Mouse (Mus musculus) R1 (cell line): ENCODE data around the gene G6pc3.
A peak's percentile ranks its signal among the peaks of the same experiment; 100 is the strongest.
"Not testable (repeated sequence)": the region's sequence is repeated elsewhere in the genome, so short reads cannot be mapped to it uniquely, and the experiment has no call there.

Experiments used
- DNase-seq: peaks from one replicate; pipeline ENCODE4 v3.0.0-alpha.2; 2018; ENCODE audit warnings: low read depth, low spot score

Gene G6pc3

DNA sequence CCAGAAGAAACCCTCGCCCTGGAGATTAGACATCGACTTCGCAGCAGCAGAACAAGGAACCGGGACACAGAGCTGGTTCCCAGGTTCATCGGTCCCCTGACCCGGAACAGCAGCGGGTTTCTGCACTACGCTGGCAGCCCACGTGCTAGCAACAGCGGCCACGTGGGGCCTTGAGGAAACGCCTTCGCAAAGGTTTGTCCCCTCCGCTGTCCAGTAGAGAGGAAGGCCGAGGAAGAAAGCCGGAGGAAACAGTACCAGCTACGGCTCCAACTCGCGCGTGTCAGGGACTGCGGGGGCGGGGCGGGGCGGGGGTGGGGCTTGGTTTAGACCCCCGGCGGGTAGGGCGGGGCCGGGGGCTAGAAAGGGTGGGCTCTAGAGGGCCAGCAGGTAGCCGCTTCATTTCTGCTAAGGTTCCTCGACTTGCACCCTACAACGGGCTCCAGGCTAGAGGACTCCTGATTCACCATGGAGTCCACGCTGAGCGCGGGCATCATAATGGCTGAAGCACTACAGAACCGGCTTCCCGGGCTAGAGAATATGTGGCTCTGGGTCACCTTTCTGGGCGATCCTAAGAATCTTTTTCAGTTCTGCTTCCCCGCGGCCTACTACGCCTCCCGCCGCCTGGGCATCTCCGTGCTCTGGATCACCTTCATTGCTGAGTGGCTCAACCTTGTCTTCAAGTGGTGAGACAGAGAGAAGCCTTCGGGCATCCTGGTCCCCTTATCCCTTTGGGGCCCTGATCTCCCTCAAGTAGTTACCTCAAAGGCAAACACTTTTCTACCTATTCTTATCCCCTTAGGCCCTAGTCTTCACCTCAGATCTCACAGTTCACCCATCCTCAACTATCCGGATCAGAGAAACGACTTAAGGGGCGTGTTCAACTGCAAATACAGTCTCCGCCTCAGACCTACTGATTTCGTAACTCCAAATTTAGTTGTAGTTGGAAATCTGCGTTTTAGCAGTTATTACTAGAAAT, at the start of gene G6pc3:
Gene G6pc3, plus strand, starts transcription at position 160 of the 976 bp plus-strand sequence.
- peak; percentile 84 for DNase-seq

DNA sequence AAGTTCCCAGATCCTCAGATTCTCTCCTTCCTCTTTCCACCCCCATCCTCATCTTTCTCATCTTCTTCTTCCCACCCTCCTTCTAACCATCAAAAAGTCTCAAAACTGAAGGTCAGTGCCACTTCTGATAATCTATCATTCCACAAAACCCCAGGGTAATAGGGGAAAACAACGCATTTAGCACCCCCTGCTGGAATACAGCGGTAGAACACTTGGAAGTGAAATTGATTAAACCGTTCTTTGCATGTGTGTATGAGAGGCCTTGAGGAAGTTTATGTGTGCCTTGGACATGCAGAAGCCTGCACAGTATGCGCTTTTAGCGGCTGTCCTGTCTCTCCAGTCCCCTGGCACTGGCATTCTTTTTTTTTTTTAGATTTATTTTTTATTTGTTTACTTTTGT, 48.9 kb upstream of the G6pc3 start:
- peak; percentile 79 for DNase-seq

DNA sequence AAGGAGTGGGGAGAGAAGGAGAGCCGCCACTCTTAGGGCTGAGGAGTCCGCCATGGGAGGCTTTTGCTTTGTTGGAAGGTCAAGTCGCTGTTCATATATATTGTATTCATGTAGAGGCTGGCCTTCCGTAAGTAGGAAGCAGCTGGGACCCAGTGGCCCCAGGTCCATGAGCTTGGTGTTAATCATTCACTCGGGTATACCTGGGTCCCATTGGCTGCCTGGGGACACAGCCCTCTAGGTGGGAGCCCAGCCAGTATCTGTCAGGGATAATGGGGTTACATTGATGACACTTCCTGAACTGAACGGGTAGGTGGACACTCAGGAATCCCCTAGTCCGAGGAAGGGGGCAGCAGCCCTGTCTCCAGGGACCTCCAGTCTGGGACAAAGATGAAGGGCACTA, 47.1 kb upstream of the G6pc3 start:
- no peak for DNase-seq

DNA sequence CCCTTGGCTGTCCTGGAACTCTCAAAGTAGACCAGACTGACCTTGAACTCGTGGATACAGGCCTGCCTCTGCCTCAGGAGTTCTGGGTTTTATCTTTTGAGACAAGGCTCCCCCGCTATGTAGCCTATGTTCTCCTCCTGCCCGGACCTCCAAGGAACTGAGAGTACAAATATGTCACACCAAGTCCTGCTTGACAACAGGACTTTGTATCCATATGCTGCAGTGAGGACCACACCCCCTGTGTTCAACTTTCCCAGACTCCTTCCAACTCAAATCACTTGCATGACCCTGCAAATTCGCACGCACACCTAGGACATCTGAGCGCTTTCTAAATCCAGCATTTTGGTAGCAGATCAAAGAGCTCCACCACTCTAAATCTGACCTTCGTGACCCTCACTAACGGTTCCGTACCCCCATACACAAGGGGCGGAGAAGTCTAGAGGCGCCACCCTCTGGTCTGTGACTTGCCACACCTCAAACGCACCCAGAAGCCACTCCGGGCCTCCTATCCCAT, 44.4 kb upstream of the G6pc3 start:
- peak; percentile 62 for DNase-seq

DNA sequence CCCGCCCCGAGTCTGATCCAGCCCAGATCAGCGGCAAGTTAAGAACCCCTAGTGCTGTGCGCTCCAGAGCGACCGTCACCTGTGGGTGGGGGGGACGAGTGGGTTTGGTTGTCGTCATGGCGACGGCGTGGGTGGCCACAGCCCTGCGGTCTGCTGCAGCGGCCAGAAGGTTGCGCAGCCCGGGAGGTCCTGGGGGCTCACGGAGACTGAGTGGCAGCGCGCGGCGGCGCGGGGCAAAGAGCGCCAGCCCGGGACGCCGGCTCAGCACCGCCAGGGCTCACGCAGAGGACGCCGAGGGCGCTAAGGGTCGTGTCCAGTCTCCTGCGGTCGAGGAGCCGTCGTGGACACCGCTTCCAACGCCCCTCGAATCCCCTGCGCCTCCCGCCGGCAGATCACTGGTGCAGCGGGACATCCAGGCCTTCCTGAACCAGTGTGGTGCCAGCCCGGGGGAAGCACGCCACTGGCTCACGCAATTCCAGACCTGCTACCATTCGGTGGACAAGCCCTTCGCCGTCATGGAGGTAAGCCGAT, 43.9 kb upstream of the G6pc3 start, which contains the start of gene Nags:
Gene Nags, plus strand, starts transcription at position 43 of the 531 bp plus-strand sequence.
- no peak for DNase-seq

DNA sequence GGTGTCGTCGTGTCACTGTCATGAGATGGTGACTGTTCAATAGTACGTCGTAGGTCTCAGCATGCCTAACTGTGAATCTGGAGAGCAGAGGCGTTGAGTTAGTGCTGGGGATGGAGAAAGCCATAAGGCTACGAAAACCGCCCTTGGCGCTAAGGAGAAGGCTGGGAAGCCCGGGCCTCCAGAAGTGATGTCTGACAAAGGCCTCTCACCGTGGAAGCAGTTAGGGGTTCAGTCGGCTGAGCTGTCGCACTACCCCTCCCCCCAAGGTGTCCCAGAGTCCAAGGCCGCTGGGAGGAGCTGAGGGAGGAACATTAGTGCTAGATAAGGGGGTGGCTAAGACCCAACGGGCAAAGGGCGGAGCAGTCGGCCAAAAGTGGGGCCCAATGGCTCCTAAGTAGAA, 43.4 kb upstream of the G6pc3 start:
- peak; percentile 39 for DNase-seq

DNA sequence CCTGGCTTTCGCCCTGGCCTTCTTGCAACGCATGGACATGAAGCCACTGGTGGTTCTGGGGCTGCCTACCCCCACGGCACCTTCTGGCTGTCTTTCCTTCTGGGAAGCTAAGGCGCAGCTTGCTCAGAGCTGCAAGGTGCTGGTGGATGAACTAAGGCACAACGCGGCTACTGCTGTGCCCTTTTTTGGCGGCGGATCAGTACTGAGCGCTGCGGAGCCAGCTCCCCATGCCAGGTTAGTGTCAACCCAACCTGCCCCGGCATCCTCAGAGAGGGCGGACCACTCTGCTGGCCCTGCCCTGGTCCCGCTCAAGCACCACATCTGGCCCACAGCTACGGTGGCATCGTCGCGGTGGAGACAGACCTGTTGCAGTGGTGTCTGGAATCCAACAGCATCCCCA, 42.9 kb upstream of the G6pc3 start:
- DNase-seq: no peak

DNA sequence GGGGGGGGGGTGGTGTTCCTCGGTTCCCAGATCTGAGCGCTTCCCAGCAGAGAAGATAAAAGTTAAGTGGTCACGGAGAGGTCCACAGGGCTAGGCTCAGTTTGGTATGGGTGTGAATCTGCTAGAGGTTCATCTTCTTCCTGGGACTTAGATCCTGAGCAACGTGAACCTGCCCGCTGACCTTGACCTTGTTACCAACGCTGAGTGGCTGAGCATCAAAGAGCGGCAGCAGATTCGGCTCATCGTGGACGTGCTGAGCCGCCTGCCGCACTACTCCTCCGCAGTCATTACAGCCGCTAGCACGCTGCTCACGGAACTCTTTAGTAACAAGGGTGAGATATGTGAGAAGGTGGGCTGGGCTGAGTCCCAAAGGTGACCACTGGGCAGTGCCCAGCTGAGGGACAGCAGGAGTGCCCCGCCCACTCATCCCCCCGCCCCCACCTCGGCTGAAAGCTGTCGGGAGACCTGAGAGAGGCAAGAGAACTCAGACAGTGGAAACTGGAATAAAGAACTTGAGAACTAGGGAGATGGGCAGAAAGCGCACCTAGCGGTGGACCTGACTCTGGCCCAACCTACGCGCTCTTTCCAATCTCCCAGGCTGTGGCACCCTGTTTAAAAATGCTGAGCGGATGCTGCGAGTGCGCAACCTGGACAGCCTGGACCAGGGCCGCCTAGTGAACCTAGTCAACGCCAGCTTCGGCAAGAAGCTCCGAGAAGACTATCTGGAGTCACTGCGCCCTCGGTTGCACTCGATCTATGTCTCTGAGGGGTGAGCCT, 42.0 kb upstream of the G6pc3 start:
- DNase-seq: peak; percentile 44

DNA sequence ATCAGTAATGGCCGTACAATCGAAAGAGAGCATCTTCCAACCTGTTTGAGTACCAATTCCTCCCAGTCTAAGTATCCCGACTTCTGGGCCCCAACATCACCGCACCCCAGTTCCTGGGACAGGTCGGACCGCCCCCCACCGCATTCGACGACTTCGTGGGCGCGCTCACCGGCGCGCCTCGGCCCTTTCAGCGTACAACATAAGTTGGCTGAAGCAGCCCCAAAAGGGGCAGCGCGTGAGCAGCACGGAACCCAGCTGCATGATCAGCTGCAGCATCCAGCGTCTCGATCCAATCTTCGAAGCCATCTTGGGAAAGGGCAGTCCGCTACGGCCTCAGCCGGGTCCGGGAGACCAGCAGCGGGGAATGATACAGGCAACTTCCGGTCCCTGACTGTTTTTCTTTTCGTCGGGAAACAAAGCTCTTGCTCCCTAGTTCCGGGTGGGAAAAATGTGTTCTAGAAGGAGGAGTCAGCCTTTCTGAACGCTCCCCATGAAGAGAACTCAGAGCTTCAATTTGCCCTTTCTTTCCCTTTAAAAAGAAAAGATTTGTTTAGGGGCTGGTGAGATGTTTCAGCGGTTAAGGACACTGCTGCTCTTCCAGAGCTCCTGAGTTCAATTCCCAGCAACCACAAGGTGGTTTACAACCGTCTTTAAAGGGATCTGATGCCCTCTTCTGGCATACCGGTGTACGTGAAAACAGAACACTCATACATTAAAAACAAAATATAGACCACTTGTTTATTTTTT, 33.2 kb upstream of the G6pc3 start, which contains the start of gene Tmem101:
Gene Tmem101, minus strand, starts transcription at position 366 of the 747 bp plus-strand sequence.
- DNase-seq: peak; percentile 95

DNA sequence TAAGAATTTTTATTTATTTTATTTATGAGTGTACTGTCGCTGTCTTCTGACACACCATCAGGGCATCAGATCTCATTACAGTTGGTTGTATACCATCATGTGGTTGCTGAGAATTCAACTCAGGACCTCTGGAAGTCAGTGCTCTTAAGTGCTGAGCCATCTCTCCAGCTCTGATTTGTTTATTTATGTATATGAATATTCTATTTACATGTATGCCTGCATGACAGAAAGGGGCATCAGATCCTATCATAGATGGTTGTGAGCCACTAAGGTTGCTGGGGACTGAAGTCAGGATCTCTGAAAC, 32.7 kb upstream of the G6pc3 start:
- no peak for DNase-seq

DNA sequence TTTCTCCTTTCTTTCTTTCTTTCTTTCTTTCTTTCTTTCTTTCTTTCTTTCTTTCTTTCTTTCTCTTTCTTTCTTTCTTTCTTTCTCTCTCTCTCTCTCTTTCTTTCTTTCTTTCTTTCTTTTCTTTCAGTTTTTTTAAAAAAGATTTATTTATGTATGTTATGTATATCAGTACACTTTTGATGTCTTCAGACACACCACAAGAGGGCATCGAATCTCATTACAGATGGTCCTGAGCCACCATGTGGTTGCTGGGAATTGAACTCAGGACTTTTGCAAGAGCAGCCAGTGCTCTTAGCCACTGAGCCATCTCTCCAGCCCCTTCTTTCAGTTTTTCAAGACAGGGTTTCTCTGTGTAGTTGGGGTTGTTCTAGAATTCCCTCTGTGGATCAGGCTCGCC, 31.4 kb upstream of the G6pc3 start:
- not testable (repeated sequence) for DNase-seq

DNA sequence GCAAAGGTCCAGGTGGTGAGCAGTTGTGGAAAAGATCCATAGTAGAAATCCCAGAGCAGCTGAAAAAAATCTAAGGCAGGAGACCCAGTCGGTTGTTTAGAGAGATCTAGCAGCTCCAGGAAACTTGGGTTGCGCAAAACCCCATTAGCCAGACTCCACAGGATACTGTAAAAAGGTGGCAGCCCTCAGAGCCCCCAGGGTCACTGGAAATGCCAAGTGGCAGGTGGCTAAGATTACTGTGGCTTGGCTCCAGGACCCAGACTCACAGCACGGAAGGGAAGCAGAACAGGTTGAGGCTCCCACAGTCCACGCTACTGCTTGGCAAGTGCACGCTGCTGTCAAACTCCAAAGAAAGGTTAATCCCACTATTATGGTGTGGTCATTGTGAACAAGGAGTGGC, 29.6 kb upstream of the G6pc3 start:
- no peak for DNase-seq

DNA sequence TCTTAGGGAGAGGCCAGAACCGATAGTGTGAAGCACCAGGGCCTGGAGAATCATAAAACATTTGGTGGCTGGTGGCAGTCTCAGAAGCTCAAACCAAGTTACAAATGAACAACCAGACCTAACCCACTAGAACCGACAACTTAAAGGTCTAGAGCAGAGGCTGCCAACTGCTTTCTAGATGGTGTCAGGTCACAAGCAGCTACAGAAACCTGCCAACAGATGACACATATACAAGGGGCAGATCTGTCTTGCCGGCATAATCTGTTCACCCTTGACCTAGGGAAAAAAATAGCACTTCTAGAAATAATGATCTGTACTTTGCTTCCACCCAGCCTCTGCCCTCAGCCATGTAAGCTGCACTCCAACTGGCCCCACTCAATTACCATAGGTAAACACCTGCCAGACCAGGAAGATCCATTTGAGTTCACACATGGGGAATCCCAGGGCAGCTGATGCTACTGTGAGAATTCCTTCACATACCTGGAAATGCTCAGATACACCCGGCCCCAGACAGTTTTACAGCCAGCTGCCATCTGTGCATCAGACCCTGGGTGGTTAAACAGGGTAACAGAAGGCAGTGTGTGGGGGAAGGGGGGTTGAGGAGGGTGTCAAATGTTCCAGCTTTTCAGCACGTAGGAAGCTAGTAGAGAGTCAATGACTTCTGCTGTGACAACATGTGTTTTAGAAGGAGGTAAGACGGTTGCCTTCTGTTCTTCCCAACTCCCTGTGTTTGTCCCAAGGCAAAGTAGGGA, 23.3 kb upstream of the G6pc3 start:
- DNase-seq: no peak

DNA sequence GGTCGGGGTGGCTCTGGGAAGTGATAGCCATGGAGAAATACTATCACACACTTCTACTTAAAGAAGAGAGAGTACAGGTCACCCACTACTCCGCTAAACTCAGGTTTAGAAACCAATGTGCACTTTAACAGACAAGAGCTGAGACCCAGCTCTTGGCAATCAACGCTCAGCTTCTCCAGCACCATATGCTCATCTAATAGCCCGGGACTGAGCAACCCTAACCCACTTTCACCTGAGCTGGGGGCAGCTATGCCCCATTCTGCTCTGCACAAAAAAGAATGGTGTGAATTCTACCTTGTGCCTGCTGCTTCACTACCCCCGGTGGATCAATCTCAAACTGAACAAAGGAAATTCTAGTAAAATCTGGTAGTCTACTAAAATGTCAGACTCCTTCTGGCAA, 21.9 kb upstream of the G6pc3 start:
- no peak for DNase-seq

DNA sequence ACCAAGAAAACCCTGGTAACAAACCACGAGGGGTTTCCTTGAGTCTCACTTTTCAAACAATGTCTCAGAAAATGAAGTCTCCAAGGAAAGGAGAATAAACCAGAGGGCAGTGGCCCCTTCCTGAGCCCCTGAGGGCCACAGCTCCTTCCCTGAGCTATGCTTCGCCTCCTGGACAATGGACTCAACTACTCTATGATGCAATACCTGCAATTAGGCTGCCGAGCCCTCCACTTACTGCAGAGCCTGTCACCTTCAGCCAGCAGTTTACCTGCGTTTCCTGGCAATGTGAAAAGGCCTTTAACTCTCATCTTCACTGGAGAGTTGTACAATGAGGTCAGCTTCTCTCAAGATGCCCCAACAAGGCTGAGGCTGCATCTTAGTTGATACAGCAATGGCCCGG, 20.7 kb upstream of the G6pc3 start:
- DNase-seq: no peak

DNA sequence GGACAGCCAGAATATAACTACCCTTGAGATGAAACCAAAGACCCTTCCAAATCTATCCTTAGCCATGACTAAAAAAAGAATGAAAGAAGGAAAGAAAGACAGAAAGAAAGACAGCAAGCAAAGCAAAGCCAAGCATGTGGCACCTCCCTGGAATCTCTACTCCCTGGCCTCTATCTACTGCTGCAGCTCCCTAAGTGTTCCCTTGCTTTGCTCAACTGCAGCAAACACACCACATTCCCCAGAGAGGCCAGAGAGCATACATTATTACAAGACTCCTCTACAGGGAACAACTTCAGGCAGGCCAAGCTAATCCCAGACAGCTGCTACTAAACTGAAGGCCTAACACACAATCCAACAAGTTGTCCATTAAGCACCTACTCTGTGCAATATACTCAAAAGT, 9.6 kb upstream of the G6pc3 start:
- DNase-seq: no peak

DNA sequence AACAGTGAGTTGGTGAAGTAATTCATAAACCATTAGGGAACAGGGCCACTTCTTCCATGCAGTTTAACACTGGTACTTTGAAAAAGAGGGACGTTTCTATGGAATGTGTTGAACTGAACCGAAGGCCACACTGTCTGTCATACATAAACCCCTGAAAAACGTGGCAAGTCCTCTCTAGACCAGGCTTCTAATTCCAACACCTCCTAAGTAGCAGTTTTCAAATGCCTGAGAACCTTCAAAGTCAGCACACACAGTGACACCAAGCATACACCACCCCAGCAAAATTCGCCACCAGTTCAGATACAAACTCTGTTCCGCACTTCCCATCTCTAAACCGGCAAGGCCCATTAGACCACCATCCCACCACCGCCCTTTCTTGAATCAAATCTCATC, 5.2 kb upstream of the G6pc3 start:
- DNase-seq: no peak

DNA sequence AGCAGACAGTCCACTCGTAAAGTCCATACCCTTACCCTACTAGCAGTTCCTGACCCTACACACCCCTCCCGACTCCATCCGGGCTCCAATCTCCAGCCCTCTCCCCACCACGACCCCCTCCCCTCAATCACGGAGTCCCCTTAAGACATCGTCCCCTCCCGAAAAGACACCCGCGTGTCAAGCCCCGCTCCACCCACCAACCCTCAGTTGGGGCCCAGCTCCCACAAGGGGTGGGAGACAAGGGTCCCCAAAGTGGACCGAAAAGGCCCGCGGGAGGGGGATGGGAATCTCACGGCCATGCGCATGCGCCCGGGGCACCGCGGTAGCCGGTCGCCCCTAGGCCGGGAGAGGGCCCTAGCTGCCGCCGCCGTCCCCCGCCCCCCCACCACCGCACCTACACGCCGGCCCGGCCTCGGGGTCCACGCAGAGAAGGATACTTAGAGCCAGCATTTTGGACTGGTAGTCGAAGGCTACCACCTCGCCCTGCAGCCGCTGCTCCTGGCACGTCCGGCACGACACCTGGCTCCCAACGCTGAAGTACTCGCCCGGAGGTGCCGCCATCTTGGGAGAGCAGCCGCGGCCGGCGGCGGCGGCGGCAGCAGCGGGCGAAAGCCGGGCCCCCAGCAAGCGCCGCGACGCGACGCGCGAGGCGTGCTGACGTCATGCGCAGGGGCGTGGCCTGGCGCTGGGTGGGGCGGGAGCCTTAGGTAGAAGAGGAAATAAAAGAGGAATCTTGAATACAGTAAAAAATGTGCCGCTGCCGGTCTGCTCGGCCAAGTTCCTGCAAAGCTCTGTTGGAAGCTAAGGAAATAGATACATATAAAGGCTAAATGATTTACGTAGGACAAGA, 4.5 kb upstream of the G6pc3 start, which contains the start of gene Lsm12:
Gene Lsm12, minus strand, starts transcription at position 651 of the 850 bp plus-strand sequence.
- DNase-seq: peak; percentile 89

DNA sequence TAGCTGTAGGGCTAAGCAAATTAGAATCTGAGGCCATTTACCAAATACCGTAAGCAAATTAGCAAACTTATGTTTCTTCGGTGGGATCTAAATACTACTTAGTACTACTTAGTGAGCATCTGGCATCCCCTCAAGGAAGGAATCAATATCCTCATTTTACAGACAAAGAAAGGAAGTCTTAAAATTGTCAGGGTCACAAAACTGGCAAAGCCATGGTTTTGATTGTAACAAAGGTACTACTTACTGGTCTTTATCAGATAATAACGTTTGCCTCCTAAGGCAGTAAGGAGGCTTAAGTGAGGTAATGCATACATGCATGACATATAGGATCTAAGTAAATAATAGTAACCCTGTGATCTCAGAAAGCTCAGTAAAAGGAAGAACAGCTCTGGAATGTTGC, 3.7 kb upstream of the G6pc3 start:
- DNase-seq: no peak

DNA sequence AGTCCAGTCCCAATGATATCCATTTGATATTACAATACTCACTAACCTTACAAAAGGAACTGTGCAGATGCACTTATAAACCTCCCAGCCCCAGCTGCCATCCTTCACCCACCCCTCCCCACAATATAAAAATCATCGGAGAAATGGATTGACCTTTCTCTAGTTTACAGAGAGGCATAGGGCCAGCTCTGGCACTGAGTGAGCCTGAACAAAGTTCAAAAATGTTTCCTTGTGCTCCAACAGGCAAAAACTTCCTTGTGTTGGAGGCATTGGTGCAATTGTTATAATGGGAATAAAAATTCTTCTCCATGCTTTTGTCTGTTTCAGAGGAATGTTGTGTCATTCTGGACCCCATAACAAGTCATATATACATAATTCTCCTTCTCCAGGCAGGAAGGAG, 3.2 kb upstream of the G6pc3 start:
- no peak for DNase-seq
